Mouse (Mus musculus): ENCODE measurements around the gene Stx18. TPM values are rescaled to one million over a fixed set of nuclear protein-coding genes. Genes with fewer than 3 reads are reported as not detected.

Stx18 gene
- total and polyA plus RNA-seq, 3 experiments: 26.3 to 35.8 (median 29.4) TPM

DNA sequence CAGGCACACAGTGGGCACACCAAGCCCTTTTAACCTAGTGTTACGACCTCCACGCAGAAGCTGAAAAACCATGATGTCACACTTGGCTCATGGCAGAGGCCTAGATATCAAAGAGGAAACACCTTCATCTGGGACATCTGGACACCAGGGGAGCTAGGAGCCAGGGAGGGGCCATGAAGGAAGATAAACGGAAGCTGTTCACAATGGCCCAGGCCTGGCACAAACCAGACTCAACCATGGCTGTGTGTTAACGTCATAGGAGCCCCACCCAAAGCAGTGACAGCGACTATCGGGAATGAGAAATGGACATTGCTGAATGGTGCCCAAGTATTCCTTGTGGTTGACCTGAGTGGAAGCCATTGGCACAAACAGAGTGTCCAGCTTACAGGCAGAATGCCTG lies 108.0 kb downstream of the Stx18 start:
- TF ChIP-seq TCF12 (IDR thresholded peaks at IDR 0.05; ENCODE audit: low read depth, low read length): no peak
- no peak for TF ChIP-seq HCFC1 (IDR thresholded peaks at IDR 0.05; ENCODE audit: low read depth, low read length)
- TF ChIP-seq MAFK (IDR thresholded peaks at IDR 0.05; ENCODE audit: insufficient replicate concordance, low read length): no peak
- TF ChIP-seq BHLHE40 (IDR thresholded peaks at IDR 0.05; ENCODE audit: low read depth, low read length): no peak
- TF ChIP-seq CTCF (conservative IDR thresholded peaks at IDR 0.05 in 1 of 2, IDR thresholded peaks at IDR 0.05 in 1 of 2; ENCODE audit: low read depth in 2 of 2, low read length in 2 of 2): no peak
- TF ChIP-seq E2F4 (IDR thresholded peaks at IDR 0.05; ENCODE audit: insufficient replicate concordance, low read depth, low read length): no peak
- TF ChIP-seq CHD2 (IDR thresholded peaks at IDR 0.05; ENCODE audit: low read length): no peak
- TF ChIP-seq ZKSCAN1 (IDR thresholded peaks at IDR 0.05; ENCODE audit: borderline replicate concordance, low read depth, low read length): no peak
- TF ChIP-seq MAX (IDR thresholded peaks at IDR 0.05; ENCODE audit: low read length): no peak
- no peak for TF ChIP-seq POLR2AphosphoS2 (IDR thresholded peaks at IDR 0.05; ENCODE audit: low read depth, low read length)
- no peak for TF ChIP-seq JUND (conservative IDR thresholded peaks at IDR 0.05; ENCODE audit: low read depth, low read length)
- no peak for TF ChIP-seq GABPA (IDR thresholded peaks at IDR 0.05; ENCODE audit: insufficient replicate concordance, low read depth, low read length)
- no peak for TF ChIP-seq SIN3A (IDR thresholded peaks at IDR 0.05; ENCODE audit: low read length)
- TF ChIP-seq POLR2A (IDR thresholded peaks at IDR 0.05; ENCODE audit: low read depth, low read length): no peak
- no peak for TF ChIP-seq RCOR1 (conservative IDR thresholded peaks at IDR 0.05; ENCODE audit: low read depth, low read length)
- TF ChIP-seq ZMIZ1 (IDR thresholded peaks at IDR 0.05; ENCODE audit: low read depth, low read length): no peak
- no peak for TF ChIP-seq KAT2A (IDR thresholded peaks at IDR 0.05; ENCODE audit: insufficient replicate concordance, low read length)
- TF ChIP-seq PAX5 (IDR thresholded peaks at IDR 0.05; ENCODE audit: low read length): no peak
- Histone ChIP-seq H3K27me3 (replicated peaks) (no peaks in the 10 kb centered on the region), H3K9me3 (replicated peaks; ENCODE audit: low read length) (no peaks in the 10 kb centered on the region), H3K79me2 (replicated peaks; ENCODE audit: control insufficient read depth, extremely low read depth, insufficient read depth, poor library complexity, severe bottlenecking) (no peaks in the 10 kb centered on the region), H3K9ac (ENCODE audit: insufficient read depth, low read depth) (no peak overlapping the region), H3K27ac (ENCODE audit: insufficient read depth, low read depth) (no peak overlapping the region), H3K36me3 (replicated peaks in 1 of 2; ENCODE audit: control insufficient read depth in 1 of 2, insufficient read depth in 1 of 2, low read length in 1 of 2) (peaks cover 0 to 2% of the 10 kb centered on the region in 2 experiments), H3K4me1 (ENCODE audit: control insufficient read depth in 1 of 2, insufficient read depth in 2 of 2) (peaks cover 0 to 3% of the 10 kb centered on the region in 2 experiments; a peak in 1 of 4 replicates), H3K4me2 (ENCODE audit: insufficient read depth, low read depth, poor library complexity, severe bottlenecking) (no peak overlapping the region), H3K4me3 (replicated peaks in 1 of 3; ENCODE audit: low read depth in 2 of 3, low read length in 2 of 3, poor library complexity in 1 of 3) (no peak overlapping the region)
- dilution Hi-C loops (cut with MboI; ENCODE audit: extremely low pct_ligation_motif_present, extremely low pct_unique_long_range_greater_than_20kb, low sequenced_read_pairs): no loop called here
- no peak for DNase-seq (ENCODE audit: extremely low read depth)
- in situ Hi-C loops (cut with MboI; ENCODE audit: low pct_ligation_motif_present, low pct_unique_long_range_greater_than_20kb, low sequenced_read_pairs): no loop called here

- H3K4me1 ChIP-seq (ENCODE audit: control insufficient read depth in 1 of 2, insufficient read depth in 2 of 2): peaks cover 0 to 2% of the 10 kb centered on the region in 2 experiments; a peak in 1 of 4 replicates
- in situ Hi-C loops (cut with MboI; ENCODE audit: low pct_ligation_motif_present, low pct_unique_long_range_greater_than_20kb, low sequenced_read_pairs) (no loop called here), dilution Hi-C loops (cut with MboI; ENCODE audit: extremely low pct_ligation_motif_present, extremely low pct_unique_long_range_greater_than_20kb, low sequenced_read_pairs) (no loop called here)
- H3K4me2 ChIP-seq (ENCODE audit: insufficient read depth, low read depth, poor library complexity, severe bottlenecking): no peak overlapping the region
- peaks cover 15% of the 10 kb centered on the region for H3K27me3 ChIP-seq (replicated peaks)
- H3K27ac ChIP-seq (ENCODE audit: insufficient read depth, low read depth): no peak overlapping the region
- no peak for DNase-seq (ENCODE audit: extremely low read depth)
- no peak overlapping the region for H3K4me3 ChIP-seq (replicated peaks in 1 of 3; ENCODE audit: low read depth in 2 of 3, low read length in 2 of 3, poor library complexity in 1 of 3)
- no peak overlapping the region for H3K9ac ChIP-seq (ENCODE audit: insufficient read depth, low read depth)
- peaks cover 13% of the 10 kb centered on the region for H3K9me3 ChIP-seq (replicated peaks; ENCODE audit: low read length)
- H3K36me3 ChIP-seq (replicated peaks in 1 of 2; ENCODE audit: control insufficient read depth in 1 of 2, insufficient read depth in 1 of 2, low read length in 1 of 2): no peaks in the 10 kb centered on the region
- TF ChIP-seq CTCF (conservative IDR thresholded peaks at IDR 0.05 in 1 of 2, IDR thresholded peaks at IDR 0.05 in 1 of 2; ENCODE audit: low read depth in 2 of 2, low read length in 2 of 2) (no peak), RCOR1 (conservative IDR thresholded peaks at IDR 0.05; ENCODE audit: low read depth, low read length) (no peak), MYC (IDR thresholded peaks at IDR 0.05; ENCODE audit: low read depth, low read length) (no peak), GABPA (IDR thresholded peaks at IDR 0.05; ENCODE audit: insufficient replicate concordance, low read depth, low read length) (no peak), NELFE (IDR thresholded peaks at IDR 0.05; ENCODE audit: low read depth, low read length) (no peak), PAX5 (IDR thresholded peaks at IDR 0.05; ENCODE audit: low read length) (no peak), JUND (conservative IDR thresholded peaks at IDR 0.05; ENCODE audit: low read depth, low read length) (no peak), POLR2A (IDR thresholded peaks at IDR 0.05; ENCODE audit: low read depth, low read length) (no peak)
- H3K79me2 ChIP-seq (replicated peaks; ENCODE audit: control insufficient read depth, extremely low read depth, insufficient read depth, poor library complexity, severe bottlenecking): no peaks in the 10 kb centered on the region
These were observed 112.7 kb downstream of the Stx18 start for GRCm38 (mm10) chr5:38151264-38151663.

All from CH12.LX (cell line).